Mouse (Mus musculus) testis, adult 2 months (tissue): ENCODE data around the gene Cmss1.

ENCODE experiments used
- CTCF ChIP-seq: fragments of 200-500 bp; IDR thresholded peaks from 2 replicates; pipeline ENCODE4 v1.5.1; 2012; ENCODE audit warnings: low read depth, mild to moderate bottlenecking, inconsistent platforms, low read length, moderate library complexity; ENCODE audit not compliant: control insufficient read depth, insufficient read depth, insufficient replicate concordance
- POLR2A ChIP-seq: fragments of 200-500 bp; IDR thresholded peaks from 2 replicates; pipeline ENCODE4 v1.6.1; 2012; ENCODE audit warnings: low read depth, mild to moderate bottlenecking, inconsistent platforms, low read length, moderate library complexity; ENCODE audit not compliant: control insufficient read depth

DNA sequence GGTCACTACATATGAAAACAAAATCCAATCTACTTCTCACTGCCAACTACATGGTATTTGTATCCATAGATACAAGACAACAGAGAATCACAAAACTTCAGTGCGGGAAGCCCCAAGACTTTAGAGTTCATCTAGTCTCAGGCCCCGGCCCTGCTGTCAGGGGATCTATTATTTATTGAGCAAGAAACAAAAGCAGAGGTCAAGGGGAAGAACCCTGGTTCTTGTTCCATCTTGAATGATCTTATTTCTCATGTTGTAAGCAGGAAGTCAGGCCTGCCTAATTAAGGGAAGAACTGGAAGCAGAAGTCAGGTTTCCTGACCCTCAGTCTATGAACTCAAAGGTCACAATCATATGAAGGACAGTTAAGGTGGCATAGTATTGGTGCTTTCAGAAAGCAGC is 104.4 kb downstream of the Cmss1 start:
- TF ChIP-seq CTCF: no peak
- TF ChIP-seq POLR2A: no peak
